Mouse (Mus musculus) CH12.LX (cell line): ENCODE data around the gene Epop. TPM values are rescaled to one million over a fixed set of nuclear protein-coding genes. Genes with fewer than 3 reads are reported as not detected.

Experiments used
- DNase-seq: peaks from one replicate; pipeline ENCODE4 v3.0.0-alpha.2; 2013; ENCODE audit errors: extremely low read depth
- H3K27ac ChIP-seq: 2 replicates; pipeline ENCODE4 v1.5.1; 2012; ENCODE audit warnings: low read depth, mild to moderate bottlenecking, control low read depth, moderate library complexity; ENCODE audit not compliant: insufficient read depth
- H3K27me3 ChIP-seq: replicated peaks from 2 replicates; pipeline ENCODE3; 2012; ENCODE audit warnings: inconsistent platforms
- H3K36me3 ChIP-seq, 2 experiments: replicated peaks in 1 of 2; 2 replicates each; pipeline versions ENCODE3 to v1.6.1; 2012; ENCODE audit warnings: inconsistent platforms in 1 of 2, low read length in 1 of 2, mild to moderate bottlenecking in 1 of 2, mixed read lengths in 1 of 2, moderate library complexity in 1 of 2; ENCODE audit not compliant: control insufficient read depth in 1 of 2, insufficient read depth in 1 of 2
- H3K4me1 ChIP-seq, 2 experiments: 2 replicates each; pipeline ENCODE4 v1.6.1; 2012; ENCODE audit warnings: inconsistent platforms in 1 of 2, moderate library complexity in 1 of 2; ENCODE audit not compliant: insufficient read depth in 2 of 2, control insufficient read depth in 1 of 2
- H3K4me2 ChIP-seq: 2 replicates; pipeline ENCODE4 v1.6.1; 2012; ENCODE audit warnings: low read depth, mild to moderate bottlenecking, control low read depth; ENCODE audit not compliant: poor library complexity, insufficient read depth, severe bottlenecking
- H3K4me3 ChIP-seq, 3 experiments: fragments of 150-350 bp in 1 of 3; sonication (generic) in 1 of 3; replicated peaks in 1 of 3; 2 replicates each; pipeline versions ENCODE3 to v1.5.1; 2011 to 2012; ENCODE audit warnings: low read depth in 2 of 3, low read length in 2 of 3, mild to moderate bottlenecking in 2 of 3, moderate library complexity in 2 of 3, control low read depth in 1 of 3, improper control_type of control experiment in 1 of 3, inconsistent platforms in 1 of 3, mixed read lengths in 1 of 3; ENCODE audit not compliant: poor library complexity in 1 of 3
- H3K79me2 ChIP-seq: replicated peaks from 2 replicates; pipeline ENCODE4 v1.6.1; 2012; ENCODE audit warnings: mild to moderate bottlenecking, moderate library complexity; ENCODE audit not compliant: control insufficient read depth, poor library complexity, insufficient read depth, severe bottlenecking; ENCODE audit errors: extremely low read depth
- H3K9ac ChIP-seq: 2 replicates; pipeline ENCODE4 v1.6.1; 2012; ENCODE audit warnings: low read depth, mild to moderate bottlenecking, control low read depth, moderate library complexity; ENCODE audit not compliant: insufficient read depth
- H3K9me3 ChIP-seq: replicated peaks from 2 replicates; pipeline ENCODE3; 2012; ENCODE audit warnings: low read length, inconsistent platforms, mixed read lengths
- BHLHE40 ChIP-seq: IDR thresholded peaks from 2 replicates; pipeline ENCODE4 v1.6.1; 2011; ENCODE audit warnings: mild to moderate bottlenecking, low read depth, low read length, improper control_type of control experiment
- CHD1 ChIP-seq: IDR thresholded peaks from 2 replicates; pipeline ENCODE4 v1.6.1; 2012; ENCODE audit warnings: low read depth, low read length, improper control_type of control experiment, inconsistent platforms
- CHD2 ChIP-seq: IDR thresholded peaks from 2 replicates; pipeline ENCODE4 v1.6.1; 2011; ENCODE audit warnings: low read length, improper control_type of control experiment
- CTCF ChIP-seq, 2 experiments: IDR thresholded peaks in 1 of 2; conservative IDR thresholded peaks in 1 of 2; 2 replicates each; pipeline ENCODE4 v1.5.1; 2011 to 2012; ENCODE audit warnings: low read depth in 2 of 2, low read length in 2 of 2, improper control_type of control experiment in 1 of 2, inconsistent platforms in 1 of 2, mild to moderate bottlenecking in 1 of 2, moderate library complexity in 1 of 2
- E2F4 ChIP-seq: IDR thresholded peaks from 2 replicates; pipeline ENCODE4 v1.6.1; 2011; ENCODE audit warnings: low read depth, low read length, improper control_type of control experiment; ENCODE audit not compliant: insufficient replicate concordance
- ELF1 ChIP-seq: IDR thresholded peaks from 2 replicates; pipeline ENCODE4 v1.6.1; 2014; ENCODE audit warnings: low read depth, mild to moderate bottlenecking, inconsistent platforms, low read length, improper control_type of control experiment
- EP300 ChIP-seq: IDR thresholded peaks from 2 replicates; pipeline ENCODE4 v1.6.1; 2011; ENCODE audit warnings: low read length, improper control_type of control experiment
- ETS1 ChIP-seq: conservative IDR thresholded peaks from 2 replicates; pipeline ENCODE4 v1.6.1; 2012; ENCODE audit warnings: low read depth, mild to moderate bottlenecking, inconsistent platforms, low read length, improper control_type of control experiment, moderate library complexity
- GABPA ChIP-seq: IDR thresholded peaks from 2 replicates; pipeline ENCODE4 v1.6.1; 2012; ENCODE audit warnings: low read depth, low read length, improper control_type of control experiment, inconsistent platforms; ENCODE audit not compliant: insufficient replicate concordance
- HCFC1 ChIP-seq: IDR thresholded peaks from 2 replicates; pipeline ENCODE4 v1.6.1; 2012; ENCODE audit warnings: low read depth, mild to moderate bottlenecking, inconsistent platforms, low read length, improper control_type of control experiment
- IRF4 ChIP-seq: IDR thresholded peaks from 2 replicates; pipeline ENCODE4 v1.6.1; 2014; ENCODE audit warnings: low read depth, mild to moderate bottlenecking, inconsistent platforms, low read length, improper control_type of control experiment
- JUN ChIP-seq: IDR thresholded peaks from 2 replicates; pipeline ENCODE4 v1.6.1; 2011; ENCODE audit warnings: low read depth, mild to moderate bottlenecking, low read length, improper control_type of control experiment, moderate library complexity; ENCODE audit not compliant: insufficient read depth
- JUND ChIP-seq: conservative IDR thresholded peaks from 2 replicates; pipeline ENCODE4 v1.6.1; 2011; ENCODE audit warnings: low read depth, low read length, improper control_type of control experiment
- KAT2A ChIP-seq: IDR thresholded peaks from 2 replicates; pipeline ENCODE4 v1.6.1; 2012; ENCODE audit warnings: low read length, improper control_type of control experiment, inconsistent platforms; ENCODE audit not compliant: insufficient replicate concordance
- MAFK ChIP-seq: IDR thresholded peaks from 2 replicates; pipeline ENCODE4 v1.6.1; 2011; ENCODE audit warnings: low read length, improper control_type of control experiment; ENCODE audit not compliant: insufficient replicate concordance
- MAX ChIP-seq: IDR thresholded peaks from 2 replicates; pipeline ENCODE4 v1.6.1; 2011; ENCODE audit warnings: low read length, improper control_type of control experiment
- MAZ ChIP-seq: IDR thresholded peaks from 2 replicates; pipeline ENCODE4 v1.6.1; 2012; ENCODE audit warnings: low read depth, mild to moderate bottlenecking, inconsistent platforms, low read length, improper control_type of control experiment, moderate library complexity
- MEF2A ChIP-seq: IDR thresholded peaks from 2 replicates; pipeline ENCODE4 v1.6.1; 2014; ENCODE audit warnings: low read depth, mild to moderate bottlenecking, inconsistent platforms, low read length, improper control_type of control experiment, borderline replicate concordance
- MXI1 ChIP-seq: IDR thresholded peaks from 2 replicates; pipeline ENCODE4 v1.6.1; 2011; ENCODE audit warnings: mild to moderate bottlenecking, low read depth, low read length, improper control_type of control experiment
- MYC ChIP-seq: IDR thresholded peaks from 2 replicates; pipeline ENCODE4 v1.6.1; 2011; ENCODE audit warnings: low read depth, mild to moderate bottlenecking, improper control_type of control experiment, low read length
- NELFE ChIP-seq: IDR thresholded peaks from 2 replicates; pipeline ENCODE4 v1.6.1; 2011; ENCODE audit warnings: low read depth, low read length, improper control_type of control experiment
- NRF1 ChIP-seq: IDR thresholded peaks from 2 replicates; pipeline ENCODE4 v1.6.1; 2014; ENCODE audit warnings: low read depth, mild to moderate bottlenecking, inconsistent platforms, low read length, improper control_type of control experiment, moderate library complexity
- PAX5 ChIP-seq: IDR thresholded peaks from 2 replicates; pipeline ENCODE4 v1.6.1; 2012; ENCODE audit warnings: low read length, inconsistent platforms, mixed read lengths
- POLR2A ChIP-seq: IDR thresholded peaks from 2 replicates; pipeline ENCODE4 v1.6.1; 2011; ENCODE audit warnings: low read depth, mild to moderate bottlenecking, improper control_type of control experiment, low read length
- POLR2AphosphoS2 ChIP-seq: IDR thresholded peaks from 2 replicates; pipeline ENCODE4 v1.6.1; 2011; ENCODE audit warnings: low read depth, low read length, improper control_type of control experiment
- RAD21 ChIP-seq: IDR thresholded peaks from 2 replicates; pipeline ENCODE4 v1.6.1; 2011; ENCODE audit warnings: low read depth, mild to moderate bottlenecking, low read length, improper control_type of control experiment, moderate library complexity
- RCOR1 ChIP-seq: conservative IDR thresholded peaks from 2 replicates; pipeline ENCODE4 v1.6.1; 2012; ENCODE audit warnings: low read depth, mild to moderate bottlenecking, inconsistent platforms, low read length, improper control_type of control experiment
- SIN3A ChIP-seq: IDR thresholded peaks from 2 replicates; pipeline ENCODE4 v1.6.1; 2012; ENCODE audit warnings: low read length, improper control_type of control experiment, inconsistent platforms
- SMC3 ChIP-seq: IDR thresholded peaks from 2 replicates; pipeline ENCODE4 v1.6.1; 2011; ENCODE audit warnings: low read depth, low read length, improper control_type of control experiment
- TBP ChIP-seq: conservative IDR thresholded peaks from 2 replicates; pipeline ENCODE4 v1.6.1; 2011; ENCODE audit warnings: low read depth, low read length, improper control_type of control experiment
- TCF12 ChIP-seq: IDR thresholded peaks from 2 replicates; pipeline ENCODE4 v1.6.1; 2014; ENCODE audit warnings: low read depth, mild to moderate bottlenecking, inconsistent platforms, low read length, improper control_type of control experiment
- UBTF ChIP-seq: IDR thresholded peaks from 2 replicates; pipeline ENCODE4 v1.6.1; 2012; ENCODE audit warnings: low read depth, mild to moderate bottlenecking, inconsistent platforms, low read length, improper control_type of control experiment, moderate library complexity
- USF1 ChIP-seq: IDR thresholded peaks from 2 replicates; pipeline ENCODE4 v1.6.1; 2014; ENCODE audit warnings: low read depth, mild to moderate bottlenecking, inconsistent platforms, low read length, improper control_type of control experiment
- USF2 ChIP-seq: conservative IDR thresholded peaks from 2 replicates; pipeline ENCODE4 v1.6.1; 2011; ENCODE audit warnings: low read depth, low read length, improper control_type of control experiment
- ZC3H11A ChIP-seq: IDR thresholded peaks from 2 replicates; pipeline ENCODE4 v1.6.1; 2012; ENCODE audit warnings: low read depth, mild to moderate bottlenecking, inconsistent platforms, low read length, improper control_type of control experiment
- ZKSCAN1 ChIP-seq: IDR thresholded peaks from 2 replicates; pipeline ENCODE4 v1.6.1; 2012; ENCODE audit warnings: low read depth, inconsistent platforms, low read length, improper control_type of control experiment, borderline replicate concordance
- ZMIZ1 ChIP-seq: IDR thresholded peaks from 2 replicates; pipeline ENCODE4 v1.6.1; 2012; ENCODE audit warnings: low read depth, mild to moderate bottlenecking, inconsistent platforms, low read length, improper control_type of control experiment
- ZNF384 ChIP-seq: IDR thresholded peaks from 2 replicates; pipeline ENCODE4 v1.6.1; 2012; ENCODE audit warnings: low read depth, low read length, improper control_type of control experiment, inconsistent platforms
- dilution Hi-C: fragments of 300-500 bp; cut with MboI; formaldehyde crosslinking; loops from 2 replicates; pipeline ENCODE4 v1.14.3; 2020; ENCODE audit warnings: low sequenced_read_pairs; ENCODE audit not compliant: extremely low pct_unique_long_range_greater_than_20kb, extremely low pct_ligation_motif_present
- in situ Hi-C: fragments of 300-500 bp; cut with MboI; formaldehyde crosslinking; loops from 3 replicates; pipeline ENCODE4 v1.14.3; 2019; ENCODE audit warnings: low sequenced_read_pairs, low pct_ligation_motif_present, low pct_unique_long_range_greater_than_20kb, mixed read lengths
- polyA plus RNA-seq: library from polyadenylated mRNA; unstranded; fragments of >175 nt; gene quantifications from 2 replicates; pipeline ENCODE4 v1.2.1, GENCODE M21; 2012; ENCODE audit warnings: low read depth; ENCODE audit not compliant: insufficient read length
- total RNA-seq, 2 experiments: library from RNA; depleted of rRNA; stranded (reverse); fragments of 300-350 nt in 1 of 2; fragments of >200 nt in 1 of 2; gene quantifications; 2 replicates each; pipeline ENCODE4 v1.2.3; 2012 to 2014

Epop gene
- total and polyA plus RNA-seq, 3 experiments, result 2.1 to 8.4 (median 4.2) TPM

GRCm38 (mm10) chr11:97659990-97660714 lies 30.6 kb upstream of the Epop start:
- Histone ChIP-seq H3K36me3 (peaks cover 12 to 35% of the 10 kb centered on the region in 2 experiments), H3K79me2 (peaks cover 32% of the 10 kb centered on the region), H3K9ac (peak overlapping the region; percentile 100), H3K4me2 (peak overlapping the region; percentile 97), H3K4me1 (peaks cover 18 to 41% of the 10 kb centered on the region in 2 experiments), H3K4me3 (peak overlapping the region; percentile 82 to 88 (median 87)), H3K9me3 (no peaks in the 10 kb centered on the region), H3K27ac (peak overlapping the region; percentile 98), H3K27me3 (no peaks in the 10 kb centered on the region)
- TF ChIP-seq GABPA, result no peak
- TF ChIP-seq NRF1, result peak; percentile 46; the same call in 1 of the 2 replicates
- 0 out of 2 replicates have a peak, but pooled peaks have one; percentile 20 for TF ChIP-seq MAFK
- TF ChIP-seq TCF12, result peak; percentile 77
- TF ChIP-seq SMC3, result no peak
- TF ChIP-seq USF1, result no peak
- TF ChIP-seq ETS1, result no peak
- TF ChIP-seq CHD1, result no peak; the same call in none of the 2 replicates
- TF ChIP-seq TBP, result peak; percentile 78; the same call in 1 of the 2 replicates
- TF ChIP-seq RAD21, result no peak
- TF ChIP-seq ZKSCAN1, result peak; percentile 76
- TF ChIP-seq JUND, result no peak
- TF ChIP-seq PAX5, result no peak
- TF ChIP-seq NELFE, result peak; percentile 91
- TF ChIP-seq IRF4, result peak; percentile 50; the same call in 1 of the 2 replicates
- peak; percentile 96 for TF ChIP-seq ZMIZ1
- TF ChIP-seq ZNF384, result no peak
- TF ChIP-seq MEF2A, result peak; percentile 71
- TF ChIP-seq RCOR1, result no peak; the same call in 1 of the 2 replicates
- peak; percentile 82 for TF ChIP-seq MXI1
- no peak for TF ChIP-seq USF2
- no peak; the same call in 1 of the 2 replicates for TF ChIP-seq CHD2
- no peak for TF ChIP-seq CTCF (conservative IDR thresholded peaks at IDR 0.05 in 1 of 2, IDR thresholded peaks at IDR 0.05 in 1 of 2; ENCODE audit: low read depth in 2 of 2, low read length in 2 of 2)
- TF ChIP-seq JUN, result no peak; the same call in 1 of the 2 replicates
- peak; percentile 45 for TF ChIP-seq HCFC1
- no peak for TF ChIP-seq BHLHE40
- peak; percentile 40; the same call in 1 of the 2 replicates for TF ChIP-seq EP300
- 0 out of 2 replicates have a peak, but pooled peaks have one; percentile 68 for TF ChIP-seq E2F4
- TF ChIP-seq ZC3H11A, result no peak
- no peak for TF ChIP-seq POLR2AphosphoS2
- no peak for TF ChIP-seq MYC
- peak; percentile 87 for TF ChIP-seq MAZ
- TF ChIP-seq SIN3A, result peak; percentile 90
- no peak; the same call in 1 of the 2 replicates for TF ChIP-seq UBTF
- peak; percentile 85 for TF ChIP-seq ELF1
- TF ChIP-seq POLR2A, result peak; percentile 95
- 0 out of 2 replicates have a peak, but pooled peaks have one; percentile 26 for TF ChIP-seq MAX
- TF ChIP-seq KAT2A, result 0 out of 2 replicates have a peak, but pooled peaks have one; percentile 59
- dilution Hi-C loops, result no loop called here
- DNase-seq, result peak; percentile 79
- in situ Hi-C loops, result no loop called here
